ENCODE assay signal across 8 mouse cellular contexts in genomic region chr15:8569617-8570016, GRCm38 (mm10). TPM values are rescaled to one million over a fixed set of nuclear protein-coding genes. Genes with fewer than 3 reads are reported as not detected.
DNase-seq lines count a peak whose midpoint lies in the region; ATAC-seq and TF ChIP-seq lines count a peak whose summit lies in the region.

No protein-coding gene starts in this region.

- no peak for TF ChIP-seq CTCF in heart, postnatal 0 days (IDR thresholded peaks at IDR 0.05; ENCODE audit: low read depth)

- peak; percentile 21 for DNase-seq in cerebellum, adult 11 months
- DNase-seq in cerebellum, postnatal 14 days = no peak
- peak; percentile 13 for DNase-seq in 3134 (ENCODE audit: extremely low read depth, insufficient read length, low spot score)
- peak; percentile 46 to 57 for DNase-seq in adrenal gland, postnatal 36 days
- peak; percentile 9 for DNase-seq in heart, postnatal 0 days (ENCODE audit: low spot score)
- peak; percentile 7 for DNase-seq in midbrain, embryonic 14.5 days
- peak; percentile 59 to 60 for DNase-seq in thymus, postnatal 10 days (ENCODE audit: low spot score in 2 of 2)

- H3K4me3 ChIP-seq in heart, postnatal 0 days (ENCODE audit: low read depth, low read length) = peak overlapping the region; percentile 61
- peak overlapping the region; percentile 54 for H3K4me3 ChIP-seq in limb, embryonic 12.5 days (replicated peaks)
- H3K4me3 ChIP-seq in midbrain, embryonic 14.5 days (replicated peaks; ENCODE audit: low read depth, low read length) = peak overlapping the region; percentile 48

- peak overlapping the region; percentile 82 for H3K4me2 ChIP-seq in heart, postnatal 0 days (ENCODE audit: low read depth, low read length)
- H3K4me2 ChIP-seq in limb, embryonic 12.5 days = peak overlapping the region; percentile 94
- H3K4me2 ChIP-seq in midbrain, embryonic 14.5 days (ENCODE audit: low read length) = peak overlapping the region; percentile 95

- no peaks in the 10 kb centered on the region for H3K36me3 ChIP-seq in heart, postnatal 0 days (replicated peaks; ENCODE audit: control insufficient read depth, insufficient read depth, low read length)
- H3K36me3 ChIP-seq in limb, embryonic 12.5 days = no peaks in the 10 kb centered on the region
- no peaks in the 10 kb centered on the region for H3K36me3 ChIP-seq in midbrain, embryonic 14.5 days (ENCODE audit: control insufficient read depth, insufficient read depth, low read length)

- WGBS in heart, postnatal 0 days = 2% methylated on average over 11 of the region's 11 CpGs
- WGBS in limb, embryonic 12.5 days = 10% methylated on average over 11 of the region's 11 CpGs
- 6% methylated on average over 11 of the region's 11 CpGs for WGBS in midbrain, embryonic 14.5 days

- TF ChIP-seq EP300 in heart, postnatal 0 days (IDR thresholded peaks at IDR 0.05; ENCODE audit: low read depth) = no peak

- H3K27me3 ChIP-seq in heart, postnatal 0 days (ENCODE audit: control insufficient read depth, insufficient read depth, low read length) = 0 out of 2 replicates have a peak, but pooled peaks cover 3% of the 10 kb centered on the region
- peaks cover 27% of the 10 kb centered on the region for H3K27me3 ChIP-seq in limb, embryonic 12.5 days
- H3K27me3 ChIP-seq in midbrain, embryonic 14.5 days (ENCODE audit: control insufficient read depth, insufficient read depth, low read length) = no peaks in the 10 kb centered on the region; the same call in 1 of the 2 replicates

- peak overlapping the region; percentile 69; the same call in 1 of the 2 replicates for H3K27ac ChIP-seq in heart, postnatal 0 days (ENCODE audit: low read depth)
- H3K27ac ChIP-seq in limb, embryonic 12.5 days = no peak overlapping the region
- no peak overlapping the region for H3K27ac ChIP-seq in midbrain, embryonic 14.5 days (replicated peaks; ENCODE audit: low read depth, low read length)

- peak overlapping the region; percentile 31; the same call in 1 of the 2 replicates for H3K9ac ChIP-seq in heart, postnatal 0 days (replicated peaks; ENCODE audit: low read depth, low read length)
- no peak overlapping the region; the same call in 1 of the 2 replicates for H3K9ac ChIP-seq in limb, embryonic 12.5 days (replicated peaks)
- peak overlapping the region; percentile 47 for H3K9ac ChIP-seq in midbrain, embryonic 14.5 days (replicated peaks; ENCODE audit: low read length)

- peaks cover 4% of the 10 kb centered on the region; the same call in 1 of the 2 replicates for H3K4me1 ChIP-seq in heart, postnatal 0 days (ENCODE audit: control insufficient read depth, insufficient read depth)
- peaks cover 7% of the 10 kb centered on the region; the same call in 1 of the 2 replicates for H3K4me1 ChIP-seq in limb, embryonic 12.5 days (replicated peaks)
- H3K4me1 ChIP-seq in midbrain, embryonic 14.5 days (ENCODE audit: control insufficient read depth, insufficient read depth, low read length) = peaks cover 6% of the 10 kb centered on the region; the same call in 1 of the 2 replicates

- H3K9me3 ChIP-seq in heart, postnatal 0 days (replicated peaks; ENCODE audit: control insufficient read depth, low read length) = no peaks in the 10 kb centered on the region
- H3K9me3 ChIP-seq in limb, embryonic 12.5 days = no peaks in the 10 kb centered on the region
- H3K9me3 ChIP-seq in midbrain, embryonic 14.5 days (ENCODE audit: control insufficient read depth, low read length) = no peaks in the 10 kb centered on the region

- ATAC-seq in heart, postnatal 0 days (ENCODE audit: insufficient read depth, low read depth) = peak; percentile 45
- ATAC-seq in limb, embryonic 12.5 days (ENCODE audit: insufficient number of reproducible peaks, insufficient read depth, low FRiP score, low TSS enrichment, low read depth) = peak; percentile 44; the same call in 1 of the 2 replicates
- no peak for ATAC-seq in midbrain, embryonic 14.5 days (ENCODE audit: low FRiP score, low TSS enrichment)

RNA-seq across cellular contexts. Expression of gene Gm2310, which starts 49.9 kb away (rescaled TPM):
- not detected for total RNA-seq in adrenal gland, postnatal 36 days (2021)
- total RNA-seq in heart, postnatal 0 days (2014; rRNA removed; ENCODE audit: low replicate concordance) = not detected in 2 replicates
- polyA plus RNA-seq in heart, postnatal 0 days (2015; fragmentation: Nextera tagmentation; extraction: Ambion mirVana) = not detected in 2 replicates
- not detected in 2 replicates for polyA plus RNA-seq in limb, embryonic 12.5 days (2016; fragmentation: Nextera tagmentation; extraction: Ambion mirVana)
- not detected in 2 replicates for polyA plus RNA-seq in midbrain, embryonic 14.5 days (2014; fragmentation: Nextera tagmentation; extraction: Ambion mirVana)

Comparison
In these comparisons a context has a peak if more than half of its experiments do, and no peak if none do; other contexts are left out.
1. DNase-seq: peak in cerebellum, adult 11 months (single experiment), 3134 (single experiment), adrenal gland, postnatal 36 days (2 of 2), heart, postnatal 0 days (single experiment), midbrain, embryonic 14.5 days (single experiment) and thymus, postnatal 10 days (2 of 2); none in cerebellum, postnatal 14 days (0 of 2).
2. Peak in every context shown above with its lines, with median percentiles within 50 percentile points of each other: H3K4me2 ChIP-seq and H3K4me3 ChIP-seq.